Mouse (Mus musculus): Measurements from ENCODE around the gene Olfr818.
"Not testable (repeated sequence)": the region's sequence is repeated elsewhere in the genome, so short reads cannot be mapped to it uniquely, and the experiment has no call there.

Gene Olfr818

DNA sequence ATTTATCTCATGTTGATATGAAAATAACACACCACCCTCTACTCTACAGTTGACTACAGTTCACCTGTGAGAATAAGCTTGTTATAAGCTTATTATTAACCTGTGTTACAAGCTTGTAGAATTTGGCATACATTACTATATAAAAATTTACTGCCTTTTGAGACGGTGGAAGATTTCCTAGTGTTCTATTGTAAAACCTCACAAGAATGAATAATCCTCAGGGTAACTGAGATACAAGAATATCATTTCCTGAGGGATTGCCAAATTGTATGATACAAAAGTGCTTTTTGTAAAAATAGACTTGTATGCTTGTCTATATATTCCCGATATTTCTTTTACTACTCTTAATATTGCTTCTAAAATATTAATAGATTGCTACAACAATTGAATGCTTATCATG is at the start of gene Olfr818:
Olfr818 (minus strand) TSS at position 101 of the 400 bp plus-strand sequence.
- no peak for DNase-seq (ENCODE audit: low spot score in 2 of 2)

DNA sequence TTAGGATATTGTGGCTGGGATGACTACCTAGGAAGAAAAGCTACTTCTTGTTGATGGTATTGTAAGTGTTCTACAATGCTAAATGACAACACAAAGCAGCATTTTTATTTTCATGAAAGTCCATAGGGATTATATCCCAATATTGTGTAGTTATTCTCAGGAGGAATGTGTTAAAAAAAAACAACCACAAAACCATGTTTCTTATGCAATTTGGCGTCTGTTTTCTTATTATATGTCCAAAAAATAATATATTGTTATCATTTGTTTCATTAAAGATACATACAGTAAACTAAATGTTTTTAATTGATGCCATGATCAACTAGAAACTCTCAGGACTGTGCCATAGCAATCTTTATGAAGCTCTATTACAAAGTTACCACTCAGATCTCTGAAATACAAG is 36.1 kb upstream of the Olfr818 start, which contains the start of gene Gm10310:
Gm10310 (minus strand) TSS at position 101 of the 400 bp plus-strand sequence.
- DNase-seq (ENCODE audit: low spot score in 2 of 2) = not testable (repeated sequence)

DNA sequence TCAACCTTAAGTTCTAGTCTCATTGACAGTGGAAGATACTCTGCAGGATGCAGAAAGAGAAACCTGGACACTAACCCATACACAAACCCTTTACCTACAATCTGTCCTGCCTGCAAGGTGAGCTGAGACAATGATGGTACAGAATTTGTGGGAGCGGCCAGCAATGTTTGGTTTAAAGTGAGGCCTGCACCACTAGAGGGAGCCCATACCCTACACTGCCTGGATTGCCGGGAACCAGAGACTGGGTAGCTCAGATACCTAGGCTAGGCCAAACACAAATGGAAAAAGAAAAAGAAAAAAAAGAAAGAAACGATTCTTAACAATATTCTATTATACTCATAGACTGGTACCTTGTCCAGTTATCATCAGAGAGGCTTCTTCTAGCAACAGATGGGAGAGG is 33.0 kb upstream of the Olfr818 start:
- not testable (repeated sequence) for DNase-seq (ENCODE audit: low spot score in 2 of 2)

DNA sequence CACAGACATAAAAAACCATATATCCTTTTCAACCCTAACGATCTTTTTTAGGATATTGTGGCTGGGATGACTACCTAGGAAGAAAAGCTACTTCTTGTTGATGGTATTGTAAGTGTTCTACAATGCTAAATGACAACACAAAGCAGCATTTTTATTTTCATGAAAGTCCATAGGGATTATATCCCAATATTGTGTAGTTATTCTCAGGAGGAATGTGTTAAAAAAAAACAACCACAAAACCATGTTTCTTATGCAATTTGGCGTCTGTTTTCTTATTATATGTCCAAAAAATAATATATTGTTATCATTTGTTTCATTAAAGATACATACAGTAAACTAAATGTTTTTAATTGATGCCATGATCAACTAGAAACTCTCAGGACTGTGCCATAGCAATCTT is 27.1 kb upstream of the Olfr818 start, which contains the start of gene Olfr247:
Olfr247 (minus strand) TSS at position 101 of the 400 bp plus-strand sequence.
- DNase-seq (ENCODE audit: low spot score in 2 of 2) = not testable (repeated sequence)

DNA sequence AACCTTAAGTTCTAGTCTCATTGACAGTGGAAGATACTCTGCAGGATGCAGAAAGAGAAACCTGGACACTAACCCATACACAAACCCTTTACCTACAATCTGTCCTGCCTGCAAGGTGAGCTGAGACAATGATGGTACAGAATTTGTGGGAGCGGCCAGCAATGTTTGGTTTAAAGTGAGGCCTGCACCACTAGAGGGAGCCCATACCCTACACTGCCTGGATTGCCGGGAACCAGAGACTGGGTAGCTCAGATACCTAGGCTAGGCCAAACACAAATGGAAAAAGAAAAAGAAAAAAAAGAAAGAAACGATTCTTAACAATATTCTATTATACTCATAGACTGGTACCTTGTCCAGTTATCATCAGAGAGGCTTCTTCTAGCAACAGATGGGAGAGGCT is 24.1 kb upstream of the Olfr818 start:
- not testable (repeated sequence) for DNase-seq (ENCODE audit: low spot score in 2 of 2)

DNA sequence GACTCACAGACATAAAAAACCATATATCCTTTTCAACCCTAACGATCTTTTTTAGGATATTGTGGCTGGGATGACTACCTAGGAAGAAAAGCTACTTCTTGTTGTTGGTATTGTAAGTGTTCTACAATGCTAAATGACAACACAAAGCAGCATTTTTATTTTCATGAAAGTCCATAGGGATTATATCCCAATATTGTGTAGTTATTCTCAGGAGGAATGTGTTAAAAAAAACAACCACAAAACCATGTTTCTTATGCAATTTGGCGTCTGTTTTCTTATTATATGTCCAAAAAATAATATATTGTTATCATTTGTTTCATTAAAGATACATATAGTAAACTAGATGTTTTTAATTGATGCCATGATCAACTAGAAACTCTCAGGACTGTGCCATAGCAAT is 18.3 kb upstream of the Olfr818 start, which contains the start of gene Olfr819:
Olfr819 (minus strand) TSS at position 101 of the 400 bp plus-strand sequence.
- DNase-seq (ENCODE audit: low spot score in 2 of 2) = not testable (repeated sequence)

DNA sequence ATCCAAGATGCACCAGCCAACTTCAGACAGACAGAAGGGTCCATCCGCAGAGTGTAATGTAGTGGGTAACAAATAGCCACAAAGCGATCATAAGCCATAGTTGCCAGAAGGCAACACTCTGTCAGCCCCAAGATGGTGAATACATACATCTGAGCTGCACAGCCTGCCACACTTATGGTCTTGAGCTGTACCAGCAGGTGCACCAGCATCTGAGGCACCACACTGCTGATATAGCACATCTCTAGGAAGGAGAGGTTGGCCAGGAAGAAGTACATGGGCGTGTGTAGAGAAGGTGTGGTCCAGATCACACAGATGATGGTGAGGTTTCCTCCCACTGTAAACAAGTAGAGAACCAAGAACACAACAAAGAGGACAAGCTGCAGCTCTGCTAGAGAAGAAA is 17.3 kb upstream of the Olfr818 start:
- not testable (repeated sequence) for DNase-seq (ENCODE audit: low spot score in 2 of 2)

DNA sequence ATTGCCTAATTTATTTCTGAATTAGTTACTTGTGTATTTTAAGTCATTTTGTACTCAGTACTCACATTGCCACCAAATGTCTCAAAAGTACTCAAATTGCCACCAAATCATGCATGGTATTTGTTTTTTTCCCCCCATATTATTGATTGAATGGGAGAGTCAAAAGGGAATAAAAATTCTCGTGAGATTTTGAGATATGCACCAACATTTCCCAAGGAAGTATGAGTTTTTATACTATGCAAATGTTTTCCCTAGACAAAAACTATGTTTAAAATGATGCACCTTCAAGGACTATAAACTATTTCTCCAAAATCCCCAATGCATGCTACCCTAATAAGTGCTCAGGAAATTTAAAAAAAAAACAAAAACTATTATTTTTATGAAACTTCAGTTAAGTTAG is 33.4 kb downstream of the Olfr818 start, which contains the start of gene Olfr816:
Olfr816 (minus strand) TSS at position 101 of the 400 bp plus-strand sequence.
- no peak for DNase-seq (ENCODE audit: low spot score in 2 of 2)

DNA sequence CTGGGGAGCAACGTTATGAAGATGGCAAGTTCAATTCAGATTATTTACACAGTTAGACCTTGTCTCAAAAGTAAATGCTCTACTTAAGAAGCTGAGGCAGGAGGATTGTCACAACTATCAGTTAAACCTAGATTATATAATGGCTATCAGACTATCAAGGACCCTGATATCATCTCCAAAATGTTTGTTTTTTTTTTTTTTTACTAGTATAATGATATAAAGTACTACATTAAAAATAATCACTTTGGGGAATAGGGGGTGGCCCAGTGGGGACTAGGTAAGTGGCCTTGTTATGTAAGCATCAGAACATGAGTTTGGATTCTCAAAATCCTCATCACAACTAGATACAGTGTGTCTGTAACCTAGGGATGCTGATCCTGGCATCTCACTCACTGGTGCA is 43.1 kb downstream of the Olfr818 start, which contains the start of gene Olfr815:
Olfr815 (minus strand) TSS at position 101 of the 400 bp plus-strand sequence.
- DNase-seq (ENCODE audit: low spot score in 2 of 2) = not testable (repeated sequence)

Data from right cerebral cortex, postnatal 10 days (tissue).